Mouse (Mus musculus) testis, adult 2 months (tissue): ENCODE results near the gene Abhd6.

Source experiments
- CTCF ChIP-seq: fragments of 200-500 bp; IDR thresholded peaks from 2 replicates; pipeline ENCODE4 v1.5.1; 2012; ENCODE audit warnings: low read depth, mild to moderate bottlenecking, inconsistent platforms, low read length, moderate library complexity; ENCODE audit not compliant: control insufficient read depth, insufficient read depth, insufficient replicate concordance
- POLR2A ChIP-seq: fragments of 200-500 bp; IDR thresholded peaks from 2 replicates; pipeline ENCODE4 v1.6.1; 2012; ENCODE audit warnings: low read depth, mild to moderate bottlenecking, inconsistent platforms, low read length, moderate library complexity; ENCODE audit not compliant: control insufficient read depth

DNA sequence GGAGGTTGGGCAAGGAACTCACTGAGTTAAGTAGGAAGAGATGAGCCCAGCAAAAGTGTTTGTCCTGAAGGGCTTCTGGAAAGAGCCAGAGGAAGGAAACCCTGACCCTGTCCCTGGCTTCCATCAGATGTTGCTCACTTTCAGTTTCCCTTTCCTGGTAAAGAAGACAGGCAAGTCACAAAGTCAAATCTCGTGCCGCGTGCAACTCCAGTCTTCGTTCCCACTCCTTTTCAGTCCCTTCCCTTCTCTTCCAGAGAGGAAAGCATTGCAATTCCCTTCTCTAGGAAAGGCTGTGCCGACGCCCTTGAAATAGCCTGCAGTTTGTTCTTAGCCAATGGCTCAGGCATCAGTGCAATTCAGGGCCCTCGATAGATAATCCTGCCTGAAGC is 92.9 kb downstream of the Abhd6 start:
- TF ChIP-seq CTCF (no peak), POLR2A (no peak)
